Mouse (Mus musculus) spleen, adult 10 weeks (tissue): ENCODE measurements around the gene Def8. TPM values are rescaled to one million over a fixed set of nuclear protein-coding genes. Genes with fewer than 3 reads are reported as not detected.

ENCODE experiments used
- polyA plus RNA-seq: library from polyadenylated mRNA; stranded (reverse); fragments of 350-450 nt; fragmentation: Illumina TruSeq; extraction: RNeasy Lipid Tissue Mini Kit (QIAGEN cat#74804); gene quantifications from one replicate; pipeline ENCODE4 v1.2.3, GENCODE M21; 2015; ENCODE audit warnings: low replicate concordance; ENCODE audit not compliant: insufficient read depth

The Def8 gene
- polyA plus RNA-seq: 10.7 TPM

DNA sequence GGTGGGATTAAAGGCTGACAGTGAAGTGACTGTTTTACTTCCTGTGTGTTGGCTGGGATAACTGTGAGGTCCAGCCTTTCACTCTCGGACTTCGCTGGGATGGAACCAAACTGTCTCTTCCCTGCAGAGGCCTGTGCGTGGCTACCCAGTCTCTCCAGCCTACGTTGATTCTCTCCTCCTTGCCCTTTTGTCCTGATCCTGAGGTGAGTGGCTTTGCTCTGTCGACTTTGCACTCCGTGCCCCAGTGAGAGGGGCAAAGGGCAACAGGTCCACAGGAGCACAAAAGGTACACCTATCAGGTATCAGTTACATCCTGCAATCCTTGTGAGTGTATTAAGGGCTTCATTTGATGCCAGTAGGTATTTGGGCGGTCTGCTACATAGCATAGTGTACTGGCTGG, at the start of gene Def8:
Gene Def8 (plus strand): TSS at position 87 of the 400 bp plus-strand sequence.

DNA sequence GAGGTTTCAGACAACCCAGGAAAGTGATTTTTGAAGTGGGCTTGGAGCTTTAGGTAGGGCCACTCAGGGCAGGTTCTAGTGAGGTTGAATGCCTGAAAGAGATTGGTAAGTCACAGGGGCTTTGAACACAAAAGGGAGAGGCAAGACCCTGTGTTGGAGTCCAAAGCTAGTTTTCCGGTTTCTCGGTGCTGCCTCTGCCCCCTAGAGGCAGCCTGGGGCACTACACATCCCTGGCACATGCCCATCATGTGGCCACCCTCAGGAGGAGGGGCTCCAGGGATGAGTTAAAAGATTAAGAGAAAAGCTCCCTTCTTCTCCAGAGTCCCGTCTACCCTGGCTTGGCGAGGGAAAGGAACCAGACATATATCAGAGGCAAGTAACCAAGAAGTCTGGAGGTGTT, 16.5 kb upstream of the Def8 start, which contains the start of gene Mc1r:
Gene Mc1r (plus strand): TSS at position 322 of the 400 bp plus-strand sequence.

DNA sequence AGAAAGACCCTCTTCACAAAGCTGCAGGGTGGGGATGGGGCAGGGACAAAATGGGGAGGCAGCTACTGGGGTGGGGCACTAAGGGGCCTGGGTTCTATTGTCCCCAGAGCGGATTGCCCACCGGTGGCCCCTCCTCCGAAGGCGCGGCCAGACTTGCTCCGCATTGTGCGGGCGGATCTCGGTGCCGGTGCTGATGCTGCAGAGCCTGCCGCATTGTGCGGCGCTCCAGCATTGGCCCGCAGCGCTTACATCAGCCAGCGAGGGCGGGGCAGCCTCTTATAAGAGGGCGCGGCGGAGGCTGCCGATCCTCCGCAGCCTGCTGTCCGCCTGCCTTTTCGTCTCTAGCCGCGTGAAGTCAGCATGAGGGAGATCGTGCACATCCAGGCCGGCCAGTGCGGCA, 12.1 kb upstream of the Def8 start, which contains the start of gene Tubb3:
Gene Tubb3 (plus strand): TSS at position 179 of the 400 bp plus-strand sequence.

DNA sequence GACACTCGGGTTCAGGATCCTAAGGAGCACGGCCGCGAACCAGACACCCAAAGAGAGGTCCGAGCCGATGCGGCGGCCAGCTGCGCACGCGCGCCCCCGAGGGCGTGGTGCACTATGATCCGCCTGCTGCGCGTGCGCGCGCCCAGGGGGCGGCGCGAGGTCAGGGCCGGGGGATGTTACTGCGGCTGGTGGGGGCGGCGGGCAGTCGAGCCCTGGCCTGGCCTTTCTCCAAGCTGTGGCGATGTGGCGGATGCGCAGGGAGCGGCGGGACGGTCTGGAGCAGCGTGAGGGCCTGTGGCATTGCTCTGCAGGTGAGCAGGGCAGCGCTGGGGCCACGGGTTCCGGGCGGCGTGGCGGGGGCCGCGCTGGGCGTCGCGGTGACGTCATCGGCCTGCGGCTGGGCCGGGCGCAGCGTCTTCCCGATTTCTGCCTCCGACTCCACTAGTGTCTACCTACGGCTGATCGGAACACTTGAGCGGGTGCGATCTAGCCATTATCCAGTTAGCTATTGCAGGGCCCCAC, 54.5 kb downstream of the Def8 start, which contains the start of gene Afg3l1:
Gene Afg3l1 (plus strand): TSS at position 167 of the 522 bp plus-strand sequence.

Other genes with a start within 250 kb of the Def8 start
- 0.94 TPM for gene Dpep1, start 237.3 kb upstream of the Def8 start, polyA plus RNA-seq
- gene Chmp1a, start 210.8 kb upstream of the Def8 start, polyA plus RNA-seq: 61.1 TPM
- gene Spata33, start 210.7 kb upstream of the Def8 start, polyA plus RNA-seq: 0.19 TPM
- gene Cdk10, start 198.7 kb upstream of the Def8 start, polyA plus RNA-seq: 41.7 TPM
- gene Spata2l, start 187.3 kb upstream of the Def8 start, polyA plus RNA-seq: 2.1 TPM
- 11.3 TPM for gene Zfp276, start 169.3 kb upstream of the Def8 start, polyA plus RNA-seq
- 13.5 TPM for gene Vps9d1, start 169.2 kb upstream of the Def8 start, polyA plus RNA-seq
- 22.2 TPM for gene Fanca, start 105.0 kb upstream of the Def8 start, polyA plus RNA-seq
- 0.28 TPM for gene Spire2, start 90.8 kb upstream of the Def8 start, polyA plus RNA-seq
- gene Tcf25, start 49.8 kb upstream of the Def8 start, polyA plus RNA-seq: 390 TPM
- not detected for gene Mc1r, start 16.4 kb upstream of the Def8 start, polyA plus RNA-seq
- 0.48 TPM for gene Tubb3, start 12.1 kb upstream of the Def8 start, polyA plus RNA-seq
- 19.8 TPM for gene Afg3l1, start 54.4 kb downstream of the Def8 start, polyA plus RNA-seq
- not detected for gene Dbndd1, start 91.9 kb downstream of the Def8 start, polyA plus RNA-seq
- gene Gas8, start 95.3 kb downstream of the Def8 start, polyA plus RNA-seq: 3.9 TPM
- 0.55 TPM for gene Rhou, start 230.4 kb downstream of the Def8 start, polyA plus RNA-seq